Mouse (Mus musculus) cortical plate, adult 2 months (tissue): ENCODE data around the gene Kif13a. TPM values are rescaled to one million over a fixed set of nuclear protein-coding genes. Genes with fewer than 3 reads are reported as not detected.
A peak's percentile ranks its signal among the peaks of the same experiment; 100 is the strongest.

Experiments used
- H3K27ac ChIP-seq: fragments of 200-500 bp; 2 replicates; pipeline ENCODE4 v1.5.1; 2012; ENCODE audit warnings: low read length, control low read depth, inconsistent platforms; ENCODE audit not compliant: insufficient read depth
- H3K4me1 ChIP-seq: fragments of 200-500 bp; 2 replicates; pipeline ENCODE4 v1.6.1; 2011; ENCODE audit warnings: low read length; ENCODE audit not compliant: control insufficient read depth, insufficient read depth
- H3K4me3 ChIP-seq: fragments of 200-500 bp; 2 replicates; pipeline ENCODE4 v1.5.1; 2011; ENCODE audit warnings: mild to moderate bottlenecking, low read length, control low read depth; ENCODE audit not compliant: insufficient read depth
- CTCF ChIP-seq: fragments of 200-500 bp; IDR thresholded peaks from 2 replicates; pipeline ENCODE4 v1.5.1; 2011; ENCODE audit warnings: mild to moderate bottlenecking, control low read depth, low read length; ENCODE audit not compliant: insufficient read depth; ENCODE audit errors: extremely low read depth
- POLR2A ChIP-seq: fragments of 200-500 bp; IDR thresholded peaks from 2 replicates; pipeline ENCODE4 v1.6.1; 2011; ENCODE audit warnings: mild to moderate bottlenecking, low read length, control low read depth; ENCODE audit not compliant: insufficient read depth; ENCODE audit errors: extremely low read depth
- polyA plus RNA-seq: library from polyadenylated mRNA; depleted of rRNA; stranded (reverse); fragments of >200 nt; gene quantifications from 2 replicates; pipeline ENCODE4 v1.2.3, GENCODE M21; 2012

The Kif13a gene
- polyA plus RNA-seq, 1 experiment, result 16.0 TPM

GRCm38 (mm10) chr13:46843646-46844045 lies 86.0 kb downstream of the Kif13a start:
- TF ChIP-seq POLR2A (no peak), CTCF (no peak)
- peaks cover 3% of the 10 kb centered on the region; the same call in 1 of the 2 replicates for H3K4me1 ChIP-seq
- H3K4me3 ChIP-seq, result no peak overlapping the region
- H3K27ac ChIP-seq, result no peak overlapping the region

- no peak overlapping the region for H3K4me3 ChIP-seq
- H3K27ac ChIP-seq, result no peak overlapping the region
- H3K4me1 ChIP-seq, result peaks cover 3% of the 10 kb centered on the region; the same call in 1 of the 2 replicates
- no peak for TF ChIP-seq CTCF
- TF ChIP-seq POLR2A, result no peak
Observed at GRCm38 (mm10) chr13:46842185-46842584, 87.5 kb downstream of the Kif13a start.

GRCm38 (mm10) chr13:46841668-46842067 lies 88.0 kb downstream of the Kif13a start:
- H3K4me1 ChIP-seq, result peaks cover 3% of the 10 kb centered on the region; the same call in 1 of the 2 replicates
- H3K4me3 ChIP-seq, result no peak overlapping the region
- TF ChIP-seq CTCF, result no peak
- no peak for TF ChIP-seq POLR2A
- no peak overlapping the region for H3K27ac ChIP-seq

- H3K27ac ChIP-seq, result no peak overlapping the region
- TF ChIP-seq CTCF, result no peak
- TF ChIP-seq POLR2A, result no peak
- H3K4me1 ChIP-seq, result peaks cover 4% of the 10 kb centered on the region; the same call in 1 of the 2 replicates
- no peak overlapping the region for H3K4me3 ChIP-seq
Observed at GRCm38 (mm10) chr13:46840676-46841075, 89.0 kb downstream of the Kif13a start.

- Histone ChIP-seq H3K27ac (no peak overlapping the region), H3K4me1 (peaks cover 5% of the 10 kb centered on the region; the same call in 1 of the 2 replicates), H3K4me3 (no peak overlapping the region)
- TF ChIP-seq POLR2A, result no peak
- TF ChIP-seq CTCF, result no peak
Observed at GRCm38 (mm10) chr13:46839236-46839635, 90.4 kb downstream of the Kif13a start.

GRCm38 (mm10) chr13:46838551-46838950 lies 91.1 kb downstream of the Kif13a start:
- Histone ChIP-seq H3K4me3 (no peak overlapping the region), H3K4me1 (peaks cover 4% of the 10 kb centered on the region; the same call in 1 of the 2 replicates), H3K27ac (no peak overlapping the region)
- TF ChIP-seq POLR2A (no peak), CTCF (peak; percentile 52; the same call in 1 of the 2 replicates)

GRCm38 (mm10) chr13:46835351-46835750 lies 94.3 kb downstream of the Kif13a start:
- TF ChIP-seq CTCF (no peak), POLR2A (no peak)
- Histone ChIP-seq H3K4me3 (no peak overlapping the region), H3K4me1 (peaks cover 4% of the 10 kb centered on the region; the same call in 1 of the 2 replicates), H3K27ac (no peak overlapping the region)

GRCm38 (mm10) chr13:46834805-46835204 lies 94.9 kb downstream of the Kif13a start:
- Histone ChIP-seq H3K27ac (no peak overlapping the region), H3K4me1 (peaks cover 4% of the 10 kb centered on the region; the same call in 1 of the 2 replicates), H3K4me3 (no peak overlapping the region)
- TF ChIP-seq CTCF (no peak), POLR2A (no peak)

GRCm38 (mm10) chr13:46833586-46833985 lies 96.1 kb downstream of the Kif13a start:
- Histone ChIP-seq H3K4me3 (no peak overlapping the region), H3K27ac (no peak overlapping the region), H3K4me1 (peaks cover 4% of the 10 kb centered on the region; the same call in 1 of the 2 replicates)
- TF ChIP-seq CTCF (no peak), POLR2A (no peak)

GRCm38 (mm10) chr13:46832956-46833355 lies 96.7 kb downstream of the Kif13a start:
- TF ChIP-seq CTCF (peak; percentile 25; the same call in 1 of the 2 replicates), POLR2A (no peak)

GRCm38 (mm10) chr13:46823271-46823670 lies 106.4 kb downstream of the Kif13a start:
- no peaks in the 10 kb centered on the region for H3K4me1 ChIP-seq
- no peak overlapping the region for H3K4me3 ChIP-seq
- no peak overlapping the region for H3K27ac ChIP-seq
- TF ChIP-seq POLR2A (no peak), CTCF (no peak)

More at GRCm38 (mm10) chr13:46832956-46833355, 96.7 kb downstream of the Kif13a start:
- Histone ChIP-seq H3K4me3 (no peak overlapping the region), H3K27ac (no peak overlapping the region), H3K4me1 (peaks cover 4% of the 10 kb centered on the region; the same call in 1 of the 2 replicates)
